Mouse (Mus musculus) MEL (cell line): ENCODE results near the gene Evl. TPM values are rescaled to one million over a fixed set of nuclear protein-coding genes. Genes with fewer than 3 reads are reported as not detected.

Source experiments
- DNase-seq: peaks from one replicate; pipeline ENCODE4 v3.0.0; 2011; ENCODE audit warnings: low read depth, low spot score
- H3K27ac ChIP-seq: 2 replicates; pipeline ENCODE4 v1.5.1; 2012; ENCODE audit warnings: low read depth, mild to moderate bottlenecking, control low read depth, low read length, moderate library complexity; ENCODE audit not compliant: control insufficient read depth
- H3K27me3 ChIP-seq, 2 experiments: fragments of 150-350 bp in 1 of 2; sonication (generic) in 1 of 2; 2 replicates each; pipeline ENCODE4 v1.6.1; 2012; ENCODE audit warnings: low read length in 2 of 2, mild to moderate bottlenecking in 2 of 2, improper control_type of control experiment in 1 of 2, moderate library complexity in 1 of 2; ENCODE audit not compliant: insufficient read depth in 2 of 2, control insufficient read depth in 1 of 2
- H3K36me3 ChIP-seq, 2 experiments: 2 replicates each; pipeline ENCODE4 v1.6.1; 2012 to 2014; ENCODE audit warnings: low read length in 2 of 2, improper control_type of control experiment in 1 of 2, inconsistent platforms in 1 of 2, mild to moderate bottlenecking in 1 of 2; ENCODE audit not compliant: insufficient read depth in 2 of 2, control insufficient read depth in 1 of 2
- H3K4me1 ChIP-seq, 2 experiments: fragments of 150-350 bp in 1 of 2; sonication (generic) in 1 of 2; 2 replicates each; pipeline ENCODE4 v1.6.1; 2012; ENCODE audit warnings: low read length in 2 of 2, improper control_type of control experiment in 1 of 2, mild to moderate bottlenecking in 1 of 2; ENCODE audit not compliant: insufficient read depth in 2 of 2, control insufficient read depth in 1 of 2
- H3K4me3 ChIP-seq, 2 experiments: fragments of 150-350 bp in 1 of 2; sonication (generic) in 1 of 2; 2 replicates each; pipeline ENCODE4 v1.5.1; 2012; ENCODE audit warnings: low read depth in 2 of 2, low read length in 2 of 2, mild to moderate bottlenecking in 2 of 2, moderate library complexity in 2 of 2, control low read depth in 1 of 2, improper control_type of control experiment in 1 of 2; ENCODE audit not compliant: control insufficient read depth in 1 of 2, insufficient read depth in 1 of 2
- H3K79me2 ChIP-seq: 2 replicates; pipeline ENCODE4 v1.6.1; 2012; ENCODE audit warnings: mild to moderate bottlenecking, low read length, moderate library complexity; ENCODE audit not compliant: control insufficient read depth, poor library complexity, insufficient read depth
- H3K9ac ChIP-seq: 2 replicates; pipeline ENCODE4 v1.6.1; 2012; ENCODE audit warnings: low read depth, mild to moderate bottlenecking, control low read depth, low read length, moderate library complexity; ENCODE audit not compliant: control insufficient read depth, poor library complexity, severe bottlenecking
- H3K9me3 ChIP-seq: fragments of 150-350 bp; sonication (generic); replicated peaks from 2 replicates; pipeline ENCODE4 v1.6.1; 2012; ENCODE audit warnings: mild to moderate bottlenecking, low read length, improper control_type of control experiment, moderate library complexity; ENCODE audit not compliant: insufficient read depth
- CHD2 ChIP-seq: IDR thresholded peaks from 2 replicates; pipeline ENCODE4 v1.6.1; 2011; ENCODE audit warnings: low read length, improper control_type of control experiment
- E2F4 ChIP-seq: IDR thresholded peaks from 2 replicates; pipeline ENCODE4 v1.6.1; 2011; ENCODE audit warnings: low read depth, low read length, improper control_type of control experiment, borderline replicate concordance
- ELF1 ChIP-seq: IDR thresholded peaks from 2 replicates; pipeline ENCODE4 v1.6.1; 2014; ENCODE audit warnings: low read depth, mild to moderate bottlenecking, inconsistent platforms, low read length, improper control_type of control experiment, moderate library complexity
- EP300 ChIP-seq, 2 experiments: IDR thresholded peaks; 2 replicates each; pipeline ENCODE4 v1.6.1; 2011; ENCODE audit warnings: improper control_type of control experiment in 2 of 2, low read length in 2 of 2, low read depth in 1 of 2, mild to moderate bottlenecking in 1 of 2
- ETS1 ChIP-seq: IDR thresholded peaks from 2 replicates; pipeline ENCODE4 v1.6.1; 2012; ENCODE audit warnings: low read depth, mild to moderate bottlenecking, inconsistent platforms, low read length, improper control_type of control experiment, moderate library complexity
- GATA1 ChIP-seq: IDR thresholded peaks from 2 replicates; pipeline ENCODE4 v1.6.1; 2011; ENCODE audit warnings: low read depth, low read length, improper control_type of control experiment
- HCFC1 ChIP-seq: IDR thresholded peaks from 2 replicates; pipeline ENCODE4 v1.6.1; 2012; ENCODE audit warnings: low read depth, mild to moderate bottlenecking, inconsistent platforms, low read length, improper control_type of control experiment, moderate library complexity
- JUND ChIP-seq: IDR thresholded peaks from 2 replicates; pipeline ENCODE4 v1.6.1; 2011; ENCODE audit warnings: low read depth, mild to moderate bottlenecking, improper control_type of control experiment, low read length
- MAX ChIP-seq: IDR thresholded peaks from 2 replicates; pipeline ENCODE4 v1.6.1; 2011; ENCODE audit warnings: low read length, improper control_type of control experiment
- MAZ ChIP-seq: IDR thresholded peaks from 2 replicates; pipeline ENCODE4 v1.6.1; 2012; ENCODE audit warnings: low read depth, mild to moderate bottlenecking, inconsistent platforms, low read length, improper control_type of control experiment
- MYB ChIP-seq: IDR thresholded peaks from 2 replicates; pipeline ENCODE4 v1.6.1; 2011; ENCODE audit warnings: mild to moderate bottlenecking, low read depth, low read length, improper control_type of control experiment
- MYC ChIP-seq: IDR thresholded peaks from 2 replicates; pipeline ENCODE4 v1.6.1; 2011; ENCODE audit warnings: low read depth, mild to moderate bottlenecking, low read length, improper control_type of control experiment, moderate library complexity
- NRF1 ChIP-seq: IDR thresholded peaks from 2 replicates; pipeline ENCODE4 v1.6.1; 2014; ENCODE audit warnings: low read depth, mild to moderate bottlenecking, inconsistent platforms, low read length, improper control_type of control experiment, moderate library complexity; ENCODE audit not compliant: poor library complexity, insufficient read depth, severe bottlenecking
- POLR2AphosphoS2 ChIP-seq: IDR thresholded peaks from 2 replicates; pipeline ENCODE4 v1.6.1; 2011; ENCODE audit warnings: low read length, improper control_type of control experiment
- TCF12 ChIP-seq: IDR thresholded peaks from 2 replicates; pipeline ENCODE4 v1.6.1; 2014; ENCODE audit warnings: low read depth, mild to moderate bottlenecking, inconsistent platforms, low read length, improper control_type of control experiment, moderate library complexity
- ZMIZ1 ChIP-seq: IDR thresholded peaks from 2 replicates; pipeline ENCODE4 v1.6.1; 2012; ENCODE audit warnings: low read depth, mild to moderate bottlenecking, inconsistent platforms, low read length, improper control_type of control experiment, moderate library complexity
- ZNF384 ChIP-seq: IDR thresholded peaks from 2 replicates; pipeline ENCODE4 v1.6.1; 2012; ENCODE audit warnings: low read depth, mild to moderate bottlenecking, inconsistent platforms, low read length, improper control_type of control experiment
- polyA plus RNA-seq, 2 experiments: library from polyadenylated mRNA; stranded (reverse) in 1 of 2; unstranded in 1 of 2; fragments of >175 nt in 1 of 2; fragments of >200 nt in 1 of 2; gene quantifications; 2 replicates each; pipeline versions ENCODE4 v1.2.1 to v1.2.4; 2012; ENCODE audit warnings: low replicate concordance in 2 of 2, low read depth in 1 of 2; ENCODE audit not compliant: insufficient read length in 2 of 2, insufficient read depth in 1 of 2, missing spikeins in 1 of 2
- total RNA-seq: library from RNA; depleted of rRNA; stranded (reverse); fragments of 300-350 nt; gene quantifications from 2 replicates; pipeline ENCODE4 v1.2.3, GENCODE M21; 2012

Evl gene
- total and polyA plus RNA-seq, 3 experiments: not detected

DNA sequence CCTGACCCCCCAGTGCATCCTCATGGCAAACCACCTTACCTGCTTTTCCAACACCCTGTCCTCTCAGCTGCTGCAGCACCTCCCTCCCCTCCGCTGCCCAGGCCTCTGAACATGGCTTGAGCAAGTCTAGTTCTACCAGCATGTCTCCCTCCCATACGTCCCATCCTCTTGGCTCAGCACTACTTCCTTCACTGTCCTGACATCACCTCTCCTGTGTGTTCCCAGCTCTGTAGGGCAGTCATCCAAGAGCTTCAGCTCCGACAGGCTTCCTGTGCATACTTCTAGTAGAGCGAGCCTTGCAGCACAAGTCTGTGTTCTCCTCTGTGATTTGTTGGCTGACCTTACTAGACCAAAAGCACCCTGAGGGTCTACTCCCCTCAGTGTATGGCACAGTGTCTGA lies 120.0 kb downstream of the Evl start:
- H3K4me1 ChIP-seq: no peaks in the 10 kb centered on the region
- H3K4me3 ChIP-seq: no peak overlapping the region
- H3K9ac ChIP-seq: no peak overlapping the region
- TF ChIP-seq ZNF384: no peak
- TF ChIP-seq ZMIZ1: no peak
- no peak for TF ChIP-seq MYB
- TF ChIP-seq MYC: no peak
- H3K79me2 ChIP-seq: no peaks in the 10 kb centered on the region
- H3K9me3 ChIP-seq: no peaks in the 10 kb centered on the region
- H3K36me3 ChIP-seq: no peaks in the 10 kb centered on the region
- H3K27me3 ChIP-seq: no peaks in the 10 kb centered on the region
- no peak overlapping the region for H3K27ac ChIP-seq
- DNase-seq: no peak

DNA sequence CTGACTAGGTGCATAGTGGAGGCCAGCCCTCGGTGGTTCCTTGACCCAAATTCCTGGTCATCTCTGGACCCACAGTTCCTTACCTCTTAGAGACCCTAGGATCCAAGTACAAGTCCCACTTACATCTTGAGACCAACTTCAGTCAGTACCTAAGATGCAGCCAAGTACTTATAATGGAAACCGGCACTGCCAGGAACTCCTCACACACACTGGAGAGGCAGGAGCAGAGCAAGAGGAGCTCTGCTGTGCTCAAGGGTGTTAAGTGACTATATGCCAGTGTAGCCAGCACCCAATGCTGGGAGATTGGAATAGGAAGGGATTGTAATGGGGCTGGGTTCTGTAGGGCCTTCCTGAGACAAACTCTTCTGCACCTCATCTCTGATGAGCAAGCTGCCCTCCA lies 120.4 kb downstream of the Evl start:
- DNase-seq: no peak
- no peaks in the 10 kb centered on the region for H3K9me3 ChIP-seq
- no peaks in the 10 kb centered on the region for H3K79me2 ChIP-seq
- H3K9ac ChIP-seq: no peak overlapping the region
- H3K27ac ChIP-seq: no peak overlapping the region
- no peaks in the 10 kb centered on the region for H3K4me1 ChIP-seq
- H3K36me3 ChIP-seq: no peaks in the 10 kb centered on the region
- H3K4me3 ChIP-seq: no peak overlapping the region
- TF ChIP-seq E2F4 (no peak), MAZ (no peak), HCFC1 (no peak), ZNF384 (no peak), EP300 (IDR thresholded peaks at IDR 0.05; ENCODE audit: low read depth in 1 of 2, low read length in 2 of 2) (no peak), POLR2AphosphoS2 (no peak), ETS1 (no peak), MAX (no peak), GATA1 (no peak), MYC (no peak), JUND (no peak)
- TF ChIP-seq, all 39 proteins: peak for 0
- H3K27me3 ChIP-seq: no peaks in the 10 kb centered on the region

DNA sequence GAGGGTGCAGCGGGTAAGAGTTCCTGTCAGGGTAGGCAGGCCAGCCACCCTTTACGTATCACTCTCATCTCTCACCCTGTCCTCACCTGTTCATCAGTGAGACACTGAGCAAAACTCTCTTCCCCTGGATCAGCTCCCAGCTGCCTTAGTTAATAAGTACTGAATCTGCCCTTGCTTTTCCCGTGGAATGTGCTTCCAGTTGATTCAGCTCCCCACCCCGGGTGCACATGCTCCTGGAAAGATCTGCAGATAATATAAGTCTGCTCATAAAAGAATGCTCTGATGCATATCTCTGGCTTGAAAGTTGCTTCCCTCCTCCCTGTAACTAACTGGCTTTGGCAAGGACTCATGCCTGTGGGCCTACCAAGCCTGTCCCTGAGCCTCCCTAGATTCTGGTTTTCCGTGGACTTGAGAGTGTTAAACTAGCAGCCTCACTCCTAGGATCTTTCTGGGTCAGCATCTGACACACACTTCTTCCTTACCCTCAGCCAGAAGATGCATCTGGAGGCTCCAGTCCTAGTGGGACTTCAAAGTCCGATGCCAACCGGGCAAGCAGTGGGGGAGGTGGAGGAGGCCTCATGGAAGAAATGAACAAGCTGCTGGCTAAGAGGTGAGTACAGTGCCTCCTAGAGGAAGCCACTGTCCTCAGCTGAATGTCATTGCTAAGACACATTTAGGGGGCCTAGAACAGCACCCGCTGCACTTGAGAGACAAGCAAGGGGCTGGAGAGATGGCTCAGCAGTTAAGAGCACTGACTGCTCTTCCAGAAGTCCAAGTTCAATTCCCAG lies 121.3 kb downstream of the Evl start:
- no peak for TF ChIP-seq NRF1
- TF ChIP-seq TCF12: no peak
- no peak for TF ChIP-seq CHD2
- no peak for TF ChIP-seq ZMIZ1
- no peak for TF ChIP-seq GATA1
- no peak for TF ChIP-seq ELF1
- no peaks in the 10 kb centered on the region for H3K36me3 ChIP-seq
- no peak overlapping the region for H3K9ac ChIP-seq
- no peaks in the 10 kb centered on the region for H3K79me2 ChIP-seq
- H3K27me3 ChIP-seq: no peaks in the 10 kb centered on the region
- no peak for DNase-seq
- H3K4me3 ChIP-seq: no peak overlapping the region
- no peaks in the 10 kb centered on the region for H3K9me3 ChIP-seq
- H3K4me1 ChIP-seq: no peaks in the 10 kb centered on the region
- no peak overlapping the region for H3K27ac ChIP-seq
